Mouse (Mus musculus): ENCODE results near the gene Nde1.
A peak's percentile ranks its signal among the peaks of the same experiment; 100 is the strongest.

Nde1 gene

GRCm38 (mm10) chr16:14162988-14163416, at the start of gene Nde1, which contains the start of gene Marf1:
Nde1 (plus strand) TSS chr16:14163275.
Marf1 (minus strand) TSS chr16:14163351.
- peak; percentile 55; the same call in 1 of the 2 replicates for TF ChIP-seq GATA4 (IDR thresholded peaks at IDR 0.05; ENCODE audit: insufficient replicate concordance, low read length)

GRCm38 (mm10) chr16:14117299-14117698, 45.8 kb upstream of the Nde1 start:
- no peak for TF ChIP-seq GATA4 (IDR thresholded peaks at IDR 0.05; ENCODE audit: insufficient replicate concordance, low read length)

GRCm38 (mm10) chr16:14120941-14121340, 42.1 kb upstream of the Nde1 start:
- TF ChIP-seq GATA4 (IDR thresholded peaks at IDR 0.05; ENCODE audit: insufficient replicate concordance, low read length), result no peak

- TF ChIP-seq GATA4 (IDR thresholded peaks at IDR 0.05; ENCODE audit: insufficient replicate concordance, low read length), result no peak
Observed at GRCm38 (mm10) chr16:14121563-14121962, 41.5 kb upstream of the Nde1 start.

DNA sequence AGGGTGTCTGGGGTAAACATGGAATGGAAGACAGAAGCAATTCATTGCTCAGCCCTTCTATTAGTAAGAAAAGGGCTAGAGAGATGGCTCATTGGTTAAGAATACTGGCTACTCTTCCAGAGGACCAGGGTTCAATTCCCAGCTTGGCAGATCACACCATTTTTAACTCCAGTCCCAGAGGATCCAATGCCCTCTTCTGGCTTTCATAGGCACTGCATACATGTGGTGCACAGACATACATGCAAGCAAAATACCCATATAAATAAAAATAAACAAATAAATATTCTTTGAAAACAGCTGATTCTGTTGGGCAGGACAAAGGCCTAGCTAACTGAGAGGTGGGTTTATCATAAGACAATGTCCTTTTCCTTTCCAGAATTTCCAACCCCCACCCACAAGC, 40.5 kb upstream of the Nde1 start:
- TF ChIP-seq GATA4 (IDR thresholded peaks at IDR 0.05; ENCODE audit: insufficient replicate concordance, low read length), result no peak

GRCm38 (mm10) chr16:14123901-14124300, 39.2 kb upstream of the Nde1 start:
- TF ChIP-seq GATA4 (IDR thresholded peaks at IDR 0.05; ENCODE audit: insufficient replicate concordance, low read length), result no peak

DNA sequence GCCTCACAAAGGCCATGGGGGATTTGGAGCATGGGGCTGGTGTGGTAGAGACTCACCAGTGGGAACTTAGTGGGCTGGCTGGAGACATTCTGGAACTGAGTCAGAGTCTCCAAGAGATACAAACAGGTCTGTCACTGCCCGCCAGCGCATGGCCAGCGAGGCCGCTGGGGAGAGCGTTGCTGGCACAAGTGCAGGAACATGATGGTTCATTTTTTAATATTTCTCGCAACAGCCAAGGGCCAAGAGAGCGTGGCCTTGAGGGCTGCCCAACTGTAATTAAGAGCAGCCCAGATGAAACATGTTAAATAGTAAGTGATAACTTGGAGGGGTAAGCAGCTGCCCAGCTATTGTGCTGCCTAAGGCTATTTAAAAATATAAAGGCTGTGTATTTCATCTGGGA, 38.4 kb upstream of the Nde1 start:
- no peak for TF ChIP-seq GATA4 (IDR thresholded peaks at IDR 0.05; ENCODE audit: insufficient replicate concordance, low read length)

DNA sequence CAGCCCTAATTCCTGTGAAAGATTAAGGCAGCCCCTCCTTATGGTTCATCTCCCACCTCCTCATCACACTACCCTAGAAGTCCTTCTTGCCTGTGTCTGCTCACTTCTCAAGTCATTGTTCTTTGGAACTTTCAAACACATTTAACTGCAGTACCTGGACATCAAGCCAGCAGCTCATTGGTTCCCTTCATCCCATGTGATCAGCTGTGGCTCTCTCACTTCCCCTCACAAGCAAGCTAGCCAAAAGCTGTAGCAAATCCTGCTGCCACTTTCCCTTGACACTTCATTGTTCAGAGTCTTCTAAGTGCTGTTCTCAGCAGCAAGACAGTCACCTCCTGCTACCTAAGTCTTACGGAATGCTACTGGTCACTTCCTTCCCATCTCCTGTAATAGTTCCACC, 37.8 kb upstream of the Nde1 start:
- TF ChIP-seq GATA4 (IDR thresholded peaks at IDR 0.05; ENCODE audit: insufficient replicate concordance, low read length), result no peak

DNA sequence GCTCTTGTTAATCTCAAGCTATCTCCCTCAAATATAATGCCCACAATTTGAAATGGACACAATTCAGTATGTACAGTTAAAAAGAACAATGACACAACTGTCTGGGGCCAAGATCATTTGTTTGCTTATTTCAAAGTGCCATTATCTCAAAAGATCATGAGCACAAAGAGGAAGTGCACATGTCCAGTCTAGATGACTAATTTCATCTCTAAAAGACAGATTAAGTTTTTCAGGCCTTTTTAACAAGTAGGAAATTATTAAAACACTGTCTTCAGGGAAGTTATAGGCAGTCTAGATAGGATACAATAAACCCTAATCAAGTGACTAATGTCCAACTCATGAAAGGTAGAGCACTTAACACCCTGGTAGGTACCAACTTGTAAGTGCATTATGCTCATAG, 34.1 kb upstream of the Nde1 start:
- no peak for TF ChIP-seq GATA4 (IDR thresholded peaks at IDR 0.05; ENCODE audit: insufficient replicate concordance, low read length)

DNA sequence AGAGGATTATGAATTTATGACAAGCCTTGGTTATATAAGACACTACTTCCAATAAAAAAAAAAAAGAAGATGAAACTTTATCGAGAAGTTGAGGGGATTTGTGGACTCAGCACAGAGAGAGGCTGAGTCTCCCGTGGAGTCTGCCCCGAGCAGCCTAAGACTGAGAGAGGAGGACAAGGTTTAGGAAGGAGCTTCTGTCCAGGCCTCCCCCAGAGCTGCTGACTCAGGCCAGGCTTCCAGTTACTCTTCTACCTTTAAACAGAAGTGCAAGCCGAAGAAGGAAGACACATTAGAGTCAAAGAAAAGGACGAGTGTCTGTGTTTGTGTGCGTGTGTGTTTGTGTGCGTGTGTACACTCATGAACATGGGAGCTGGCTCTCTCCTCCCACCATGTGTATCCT, 32.3 kb upstream of the Nde1 start:
- TF ChIP-seq GATA4 (IDR thresholded peaks at IDR 0.05; ENCODE audit: insufficient replicate concordance, low read length), result no peak

DNA sequence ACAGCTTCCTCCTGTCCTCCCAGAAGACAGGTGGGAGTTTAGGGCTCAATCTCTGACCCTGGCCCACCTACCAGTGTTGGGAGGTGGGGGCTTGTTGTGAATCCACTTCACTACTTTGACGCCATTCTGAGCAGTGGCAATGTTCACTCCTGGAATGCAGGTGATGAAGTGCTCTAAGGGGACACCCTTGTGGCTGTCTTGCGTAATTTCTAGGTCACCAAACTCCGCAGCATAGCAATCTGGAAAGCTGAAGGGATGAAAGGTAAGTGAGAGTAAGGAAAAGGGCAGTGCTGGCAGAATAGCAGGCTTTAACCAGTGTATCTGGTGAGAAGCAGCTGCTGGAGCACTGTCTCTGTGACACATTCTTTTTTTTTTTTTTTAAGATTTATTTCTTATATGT, 31.7 kb upstream of the Nde1 start:
- no peak for TF ChIP-seq GATA4 (IDR thresholded peaks at IDR 0.05; ENCODE audit: insufficient replicate concordance, low read length)

- peak; percentile 36; the same call in 1 of the 2 replicates for TF ChIP-seq GATA4 (IDR thresholded peaks at IDR 0.05; ENCODE audit: insufficient replicate concordance, low read length)
Observed at GRCm38 (mm10) chr16:14131838-14132237, 31.2 kb upstream of the Nde1 start.

GRCm38 (mm10) chr16:14135014-14135413, 28.1 kb upstream of the Nde1 start:
- no peak for TF ChIP-seq GATA4 (IDR thresholded peaks at IDR 0.05; ENCODE audit: insufficient replicate concordance, low read length)

GRCm38 (mm10) chr16:14137976-14138561, 25.0 kb upstream of the Nde1 start:
- no peak for TF ChIP-seq GATA4 (IDR thresholded peaks at IDR 0.05; ENCODE audit: insufficient replicate concordance, low read length)

DNA sequence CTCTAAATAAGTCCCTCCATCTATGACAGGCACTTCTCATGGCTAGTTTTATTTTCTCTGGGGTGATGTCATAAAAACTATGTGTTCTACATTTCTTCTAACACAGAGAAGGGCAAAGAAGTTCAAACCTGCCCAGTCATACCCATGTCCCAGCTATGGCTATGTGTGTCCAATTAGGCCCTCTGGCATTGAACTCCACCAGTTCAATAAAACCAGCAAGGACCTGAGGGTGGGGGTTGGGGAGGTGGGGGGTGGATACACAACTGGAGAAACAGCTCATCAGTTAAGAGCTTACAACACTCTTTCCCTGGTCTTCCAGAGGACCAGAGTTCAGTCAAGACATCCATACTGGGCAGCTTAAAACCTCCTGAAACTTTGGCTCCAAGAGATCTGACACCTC, 24.0 kb upstream of the Nde1 start:
- no peak for TF ChIP-seq GATA4 (IDR thresholded peaks at IDR 0.05; ENCODE audit: insufficient replicate concordance, low read length)

- peak; percentile 78 for TF ChIP-seq GATA4 (IDR thresholded peaks at IDR 0.05; ENCODE audit: insufficient replicate concordance, low read length)
Observed at GRCm38 (mm10) chr16:14143298-14143697, 19.8 kb upstream of the Nde1 start.

DNA sequence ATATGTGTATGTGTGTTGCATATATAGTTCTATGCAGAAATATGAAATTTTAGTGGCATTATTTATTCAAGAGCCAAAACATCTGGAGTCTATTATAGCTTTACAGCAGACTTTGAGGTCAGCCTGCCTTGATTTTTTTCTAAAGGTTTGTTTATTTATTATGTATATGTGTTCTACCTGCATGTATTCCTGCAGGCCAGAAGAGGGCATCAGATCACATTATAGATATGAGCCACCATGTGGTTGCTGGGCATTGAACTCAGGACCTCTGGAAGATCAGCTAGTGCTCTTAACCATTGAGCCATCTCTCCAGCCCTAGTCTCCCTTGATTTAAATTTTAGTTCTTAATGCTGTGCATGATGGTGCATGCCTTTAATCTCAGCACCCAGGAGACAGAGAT, 15.4 kb upstream of the Nde1 start:
- no peak for TF ChIP-seq GATA4 (IDR thresholded peaks at IDR 0.05; ENCODE audit: insufficient replicate concordance, low read length)
